Mouse (Mus musculus): ENCODE measurements around the gene Prr7. TPM values are rescaled to one million over a fixed set of nuclear protein-coding genes. Genes with fewer than 3 reads are reported as not detected.

Gene Prr7
- total RNA-seq, 2 experiments from 2014 or later: not detected

GRCm38 (mm10) chr13:55474621-55475069 is 10.6 kb downstream of the Prr7 start:
- ATAC-seq (replicated peaks; ENCODE audit: low FRiP score, poor library complexity, severe bottlenecking): no peak

GRCm38 (mm10) chr13:55475750-55476149 is 11.7 kb downstream of the Prr7 start:
- no peak for ATAC-seq (replicated peaks; ENCODE audit: low FRiP score, poor library complexity, severe bottlenecking)

GRCm38 (mm10) chr13:55476256-55476655 is 12.2 kb downstream of the Prr7 start:
- no peak for ATAC-seq (replicated peaks; ENCODE audit: low FRiP score, poor library complexity, severe bottlenecking)

GRCm38 (mm10) chr13:55477492-55477891 is 13.4 kb downstream of the Prr7 start:
- ATAC-seq (replicated peaks; ENCODE audit: low FRiP score, poor library complexity, severe bottlenecking): no peak

GRCm38 (mm10) chr13:55478036-55478435 is 14.0 kb downstream of the Prr7 start:
- ATAC-seq (replicated peaks; ENCODE audit: low FRiP score, poor library complexity, severe bottlenecking): no peak

- ATAC-seq (replicated peaks; ENCODE audit: low FRiP score, poor library complexity, severe bottlenecking): no peak
These were observed 14.9 kb downstream of the Prr7 start for GRCm38 (mm10) chr13:55479008-55479407.

GRCm38 (mm10) chr13:55479929-55480328 is 15.9 kb downstream of the Prr7 start:
- ATAC-seq (replicated peaks; ENCODE audit: low FRiP score, poor library complexity, severe bottlenecking): no peak

- no peak for ATAC-seq (replicated peaks; ENCODE audit: low FRiP score, poor library complexity, severe bottlenecking)
These were observed 18.5 kb downstream of the Prr7 start for GRCm38 (mm10) chr13:55482542-55482941.

GRCm38 (mm10) chr13:55483071-55483470 is 19.0 kb downstream of the Prr7 start:
- ATAC-seq (replicated peaks; ENCODE audit: low FRiP score, poor library complexity, severe bottlenecking): no peak

- ATAC-seq (replicated peaks; ENCODE audit: low FRiP score, poor library complexity, severe bottlenecking): no peak
These were observed 19.5 kb downstream of the Prr7 start for GRCm38 (mm10) chr13:55483593-55483992.

- ATAC-seq (replicated peaks; ENCODE audit: low FRiP score, poor library complexity, severe bottlenecking): no peak
These were observed 20.5 kb downstream of the Prr7 start for GRCm38 (mm10) chr13:55484520-55485088.

GRCm38 (mm10) chr13:55486029-55486794 is 22.1 kb downstream of the Prr7 start:
- ATAC-seq (replicated peaks; ENCODE audit: low FRiP score, poor library complexity, severe bottlenecking): 0 out of 2 replicates have a peak, but pooled peaks have one; percentile 16

- no peak for ATAC-seq (replicated peaks; ENCODE audit: low FRiP score, poor library complexity, severe bottlenecking)
These were observed 23.0 kb downstream of the Prr7 start for GRCm38 (mm10) chr13:55486916-55487577.

GRCm38 (mm10) chr13:55487578-55488498 is 23.8 kb downstream of the Prr7 start, which contains the start of gene Dbn1:
Gene Dbn1, minus strand, starts transcription at chr13:55488111.
- no peak for ATAC-seq (replicated peaks; ENCODE audit: low FRiP score, poor library complexity, severe bottlenecking)

- no peak for ATAC-seq (replicated peaks; ENCODE audit: low FRiP score, poor library complexity, severe bottlenecking)
These were observed 30.2 kb downstream of the Prr7 start for GRCm38 (mm10) chr13:55494257-55494656.

- no peak for ATAC-seq (replicated peaks; ENCODE audit: low FRiP score, poor library complexity, severe bottlenecking)
These were observed 31.0 kb downstream of the Prr7 start for GRCm38 (mm10) chr13:55494883-55495621.

- no peak for ATAC-seq (replicated peaks; ENCODE audit: low FRiP score, poor library complexity, severe bottlenecking)
These were observed 31.6 kb downstream of the Prr7 start for GRCm38 (mm10) chr13:55495702-55496101.

GRCm38 (mm10) chr13:55496661-55497060 is 32.6 kb downstream of the Prr7 start:
- no peak for ATAC-seq (replicated peaks; ENCODE audit: low FRiP score, poor library complexity, severe bottlenecking)

GRCm38 (mm10) chr13:55498906-55499305 is 34.8 kb downstream of the Prr7 start:
- ATAC-seq (replicated peaks; ENCODE audit: low FRiP score, poor library complexity, severe bottlenecking): no peak
